Mouse (Mus musculus) embryonic facial prominence, embryonic 14.5 days (tissue): Measurements from ENCODE around the gene Atxn7l2. TPM values are rescaled to one million over a fixed set of nuclear protein-coding genes. Genes with fewer than 3 reads are reported as not detected.
"Not testable (repeated sequence)": the region's sequence is repeated elsewhere in the genome, so short reads cannot be mapped to it uniquely, and the experiment has no call there.

Source experiments
- ATAC-seq: fragments of 200-750 bp; cut with Nextera tagmentation; 2 replicates; pipeline ENCODE4 v1.8.0; 2017; ENCODE audit warnings: low read depth, moderate number of reproducible peaks, moderate TSS enrichment
- DNase-seq: peaks from one replicate; pipeline ENCODE4 v3.0.0-alpha.2; 2015; ENCODE audit warnings: low spot score
- H3K27ac ChIP-seq: fragments of 300-500 bp; sonication (generic); replicated peaks from 2 replicates; pipeline ENCODE4 v1.5.1; 2014; ENCODE audit warnings: low read depth, mild to moderate bottlenecking, low read length, moderate library complexity
- H3K27me3 ChIP-seq: fragments of 300-500 bp; sonication (generic); replicated peaks from 2 replicates; pipeline ENCODE4 v1.6.1; 2014; ENCODE audit warnings: low read length; ENCODE audit not compliant: control insufficient read depth, insufficient read depth
- H3K36me3 ChIP-seq: fragments of 300-500 bp; sonication (generic); 2 replicates; pipeline ENCODE4 v1.6.1; 2014; ENCODE audit warnings: low read length, mixed read lengths; ENCODE audit not compliant: control insufficient read depth, insufficient read depth
- H3K4me1 ChIP-seq: fragments of 300-500 bp; sonication (generic); 2 replicates; pipeline ENCODE4 v1.6.1; 2014; ENCODE audit warnings: antibody characterized with exemption, low read length; ENCODE audit not compliant: control insufficient read depth, insufficient read depth
- H3K4me2 ChIP-seq: fragments of 300-500 bp; sonication (generic); 2 replicates; pipeline ENCODE4 v1.6.1; 2014; ENCODE audit warnings: low read depth, mild to moderate bottlenecking, low read length, moderate library complexity, mixed read lengths
- H3K4me3 ChIP-seq: fragments of 300-500 bp; sonication (generic); 2 replicates; pipeline ENCODE4 v1.5.1; 2014; ENCODE audit warnings: low read depth, mild to moderate bottlenecking, low read length
- H3K9ac ChIP-seq: fragments of 300-500 bp; sonication (generic); 2 replicates; pipeline ENCODE4 v1.6.1; 2014; ENCODE audit warnings: low read depth, mild to moderate bottlenecking, low read length, moderate library complexity, mixed read lengths
- H3K9me3 ChIP-seq: fragments of 300-500 bp; sonication (generic); 2 replicates; pipeline ENCODE4 v1.6.1; 2016; ENCODE audit warnings: low read length; ENCODE audit not compliant: control insufficient read depth
- WGBS: fragments of 180-500 bp; shearing (Covaris S2); extraction: QIAGEN DNeasy Blood & Tissue Kit; methylation state at CpG from one replicate; pipeline ENCODE4 v1.1.7; 2014; 5-methylcytosine and 5-hydroxymethylcytosine counted together
- polyA plus RNA-seq: library from polyadenylated mRNA; unstranded; fragments of >200 nt; fragmentation: Nextera tagmentation; extraction: Ambion mirVana; gene quantifications from 2 replicates; pipeline ENCODE4 v1.2.1, GENCODE M21; 2014

The Atxn7l2 gene
- polyA plus RNA-seq = 15.6 and 20.2 TPM in 2 replicates

DNA sequence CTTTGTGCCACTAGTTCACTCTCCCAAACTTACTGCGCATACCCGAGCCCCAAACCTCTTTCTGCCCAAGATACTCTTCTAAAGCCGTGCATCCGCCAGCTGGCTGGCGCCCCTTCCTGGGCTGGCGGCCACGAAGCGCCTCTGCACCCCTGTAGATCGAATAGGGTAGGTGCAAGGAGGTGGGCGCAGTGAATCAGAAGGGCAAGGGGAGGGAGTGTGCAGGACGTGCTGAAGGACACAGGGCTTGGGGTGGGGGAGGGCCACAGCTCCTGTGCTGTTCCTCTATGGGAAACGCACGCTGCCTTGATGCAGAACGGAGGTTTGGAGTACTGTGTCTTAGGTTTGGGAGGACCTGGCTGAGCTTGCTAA lies at the start of gene Atxn7l2:
Atxn7l2 (minus strand) TSS at position 164 of the 369 bp plus-strand sequence.
- 0% methylated on average over 13 of the region's 14 CpGs for WGBS
- peak within 1 kb of the TSS; percentile 83 for H3K9ac ChIP-seq
- peaks cover 17% of the 10 kb centered on the region for H3K36me3 ChIP-seq
- ATAC-seq (peak; percentile 83), DNase-seq (peak; percentile 75)
- no peaks in the 10 kb centered on the region for H3K9me3 ChIP-seq
- peak within 1 kb of the TSS; percentile 93 for H3K27ac ChIP-seq
- H3K4me1 ChIP-seq = peaks cover 23% of the 10 kb centered on the region
- peak within 1 kb of the TSS; percentile 55 for H3K4me3 ChIP-seq
- H3K27me3 ChIP-seq = no peaks in the 10 kb centered on the region; the same call in 1 of the 2 replicates
- H3K4me2 ChIP-seq = peak within 1 kb of the TSS; percentile 90

DNA sequence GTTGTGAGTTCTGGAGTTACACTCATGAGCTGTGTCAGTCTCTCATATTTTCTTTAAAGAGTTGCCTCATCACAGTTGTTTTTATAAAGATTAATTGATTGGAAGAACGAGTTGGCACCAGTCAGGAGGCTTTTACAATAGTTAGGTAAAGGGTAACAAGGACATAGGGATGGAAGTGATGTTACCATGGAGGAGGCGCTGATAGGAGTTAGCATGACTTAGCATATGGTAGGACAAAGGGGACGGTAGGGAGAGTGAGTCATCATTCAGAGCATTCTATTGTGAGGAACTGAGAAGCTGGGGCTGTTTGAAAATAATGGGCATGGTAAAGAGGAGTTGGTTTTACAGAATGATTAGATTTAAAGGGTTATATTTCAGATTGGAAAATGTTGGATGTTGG lies 48.6 kb upstream of the Atxn7l2 start:
- DNase-seq = no peak
- Histone ChIP-seq H3K4me1 (peaks cover 10% of the 10 kb centered on the region), H3K4me3 (no peak overlapping the region), H3K27ac (no peak overlapping the region), H3K9ac (no peak overlapping the region), H3K27me3 (no peaks in the 10 kb centered on the region), H3K9me3 (no peaks in the 10 kb centered on the region), H3K36me3 (peaks cover 21% of the 10 kb centered on the region), H3K4me2 (no peak overlapping the region)
- 78% methylated on average over 3 of the region's 3 CpGs for WGBS
- no peak for ATAC-seq

DNA sequence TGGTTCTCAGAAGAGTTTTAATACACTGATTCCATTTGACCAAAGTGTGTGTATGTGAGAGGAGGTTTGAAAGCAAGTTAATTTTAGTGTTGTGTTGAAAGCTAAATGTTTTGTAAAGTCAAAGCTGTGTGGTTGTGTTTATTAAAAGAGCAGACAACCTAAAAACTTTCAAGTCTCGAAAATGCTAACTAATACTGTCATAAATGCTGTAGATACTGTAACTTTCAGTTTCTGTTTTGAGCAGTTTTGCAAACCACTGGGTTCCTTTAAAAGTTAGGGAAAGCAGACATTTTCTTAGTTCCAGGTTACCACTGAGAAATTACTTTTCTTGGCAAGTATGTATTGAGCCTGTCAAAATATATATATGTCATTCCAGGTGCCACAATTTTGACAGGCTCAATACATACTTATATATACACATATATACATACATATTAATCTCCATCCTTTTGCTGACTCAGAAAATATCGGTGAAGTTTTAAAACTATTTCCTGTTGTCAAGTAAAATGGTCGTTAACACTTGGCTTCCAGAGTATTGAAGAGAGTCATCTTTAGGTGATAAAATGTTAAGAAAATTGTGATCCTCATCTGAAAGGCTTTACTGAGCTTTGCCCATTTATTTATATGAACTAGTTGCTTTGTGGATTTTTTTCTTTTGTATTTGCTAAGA lies 47.2 kb upstream of the Atxn7l2 start:
- Histone ChIP-seq H3K4me1 (peaks cover 10% of the 10 kb centered on the region), H3K27ac (no peak overlapping the region), H3K36me3 (peaks cover 11% of the 10 kb centered on the region), H3K9ac (peak overlapping the region; percentile 95), H3K27me3 (no peaks in the 10 kb centered on the region), H3K4me3 (peak overlapping the region; percentile 98), H3K9me3 (no peaks in the 10 kb centered on the region), H3K4me2 (peak overlapping the region; percentile 88)
- ATAC-seq (no peak), DNase-seq (no peak)
- 72% methylated on average over 3 of the region's 3 CpGs for WGBS

DNA sequence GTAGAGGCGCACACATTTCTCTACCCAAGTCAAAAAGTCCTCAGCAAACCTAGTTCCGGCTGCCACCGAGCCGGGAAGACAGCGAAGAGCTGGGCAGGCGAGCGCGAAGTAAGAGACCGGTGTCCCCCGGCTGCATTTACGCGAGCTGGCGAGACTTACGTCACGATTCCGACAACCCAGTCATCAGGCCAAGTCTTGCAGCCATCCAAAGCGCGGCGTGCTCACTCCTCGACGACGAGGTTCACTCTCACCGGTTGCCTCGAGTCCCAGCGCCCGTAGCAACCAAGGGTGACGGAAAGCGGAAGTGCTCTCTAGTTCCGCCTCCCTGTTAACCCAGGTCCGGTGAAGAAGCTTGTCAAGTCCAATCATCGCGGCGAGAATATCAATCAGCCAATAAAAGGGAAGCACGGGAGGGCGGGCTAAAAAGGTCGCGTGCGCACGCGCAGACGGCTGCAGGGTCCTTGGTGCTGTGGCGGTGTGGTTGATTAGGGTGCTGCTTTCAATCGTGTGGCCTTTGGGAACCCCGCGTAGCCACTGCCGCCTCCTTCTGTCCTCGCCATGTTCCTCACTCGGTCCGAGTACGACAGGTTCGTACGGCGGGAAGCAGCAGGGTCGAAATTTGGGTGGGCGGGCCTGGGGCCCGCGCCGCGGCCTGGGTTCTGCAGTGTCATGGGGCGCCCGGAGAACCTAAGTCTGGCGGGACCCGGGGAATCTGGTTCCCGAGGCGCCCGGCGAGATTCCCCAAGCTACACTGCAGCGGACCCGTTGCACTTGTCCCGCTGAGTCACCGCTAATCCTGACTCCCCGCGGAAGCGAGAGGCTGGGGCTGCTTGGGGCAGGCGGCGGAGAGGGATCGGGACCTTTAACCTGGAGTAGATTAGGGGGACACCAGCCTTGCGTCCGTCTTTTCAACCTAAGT lies 46.2 kb upstream of the Atxn7l2 start, which contains the start of gene Psma5:
Psma5 (plus strand) TSS at position 208 of the 919 bp plus-strand sequence.
- peak within 1 kb of the TSS; percentile 98 for H3K4me3 ChIP-seq
- no peaks in the 10 kb centered on the region for H3K9me3 ChIP-seq
- no peaks in the 10 kb centered on the region for H3K27me3 ChIP-seq
- peaks cover 4% of the 10 kb centered on the region for H3K36me3 ChIP-seq
- WGBS = under 1% methylated on average over 67 of the region's 79 CpGs
- ATAC-seq = peak; percentile 100
- peak within 1 kb of the TSS; percentile 44; the same call in 1 of the 2 replicates for H3K27ac ChIP-seq
- H3K4me2 ChIP-seq = peak within 1 kb of the TSS; percentile 88
- peaks cover 10% of the 10 kb centered on the region for H3K4me1 ChIP-seq
- peak within 1 kb of the TSS; percentile 95 for H3K9ac ChIP-seq
- peak; percentile 99 for DNase-seq

DNA sequence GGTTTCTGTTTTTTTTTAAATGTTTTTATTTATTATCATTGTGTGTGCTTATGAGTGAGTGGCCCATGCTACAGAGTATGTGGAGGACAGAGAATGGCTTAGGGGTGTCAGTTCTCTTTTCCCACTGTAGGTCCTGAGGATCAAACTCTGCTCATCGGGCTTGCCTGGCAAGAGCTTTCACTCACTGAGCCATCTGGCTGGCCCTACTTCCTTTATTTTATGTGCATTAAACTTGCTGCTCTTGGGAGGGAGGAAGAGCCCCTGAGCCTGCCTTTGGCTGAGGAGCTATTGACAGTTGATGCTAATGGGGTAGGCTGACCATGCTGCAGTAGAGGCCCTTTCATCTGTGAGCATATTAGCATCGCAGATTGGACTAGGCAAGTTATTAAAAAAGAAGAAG lies 36.1 kb upstream of the Atxn7l2 start:
- no peaks in the 10 kb centered on the region for H3K36me3 ChIP-seq
- H3K27ac ChIP-seq = no peak overlapping the region
- H3K4me2 ChIP-seq = no peak overlapping the region
- H3K4me3 ChIP-seq = no peak overlapping the region
- WGBS = 88% methylated on average over 2 of the region's 2 CpGs
- DNase-seq (no peak), ATAC-seq (no peak)
- H3K9me3 ChIP-seq = no peaks in the 10 kb centered on the region
- H3K27me3 ChIP-seq = no peaks in the 10 kb centered on the region
- H3K9ac ChIP-seq = no peak overlapping the region
- no peaks in the 10 kb centered on the region for H3K4me1 ChIP-seq

DNA sequence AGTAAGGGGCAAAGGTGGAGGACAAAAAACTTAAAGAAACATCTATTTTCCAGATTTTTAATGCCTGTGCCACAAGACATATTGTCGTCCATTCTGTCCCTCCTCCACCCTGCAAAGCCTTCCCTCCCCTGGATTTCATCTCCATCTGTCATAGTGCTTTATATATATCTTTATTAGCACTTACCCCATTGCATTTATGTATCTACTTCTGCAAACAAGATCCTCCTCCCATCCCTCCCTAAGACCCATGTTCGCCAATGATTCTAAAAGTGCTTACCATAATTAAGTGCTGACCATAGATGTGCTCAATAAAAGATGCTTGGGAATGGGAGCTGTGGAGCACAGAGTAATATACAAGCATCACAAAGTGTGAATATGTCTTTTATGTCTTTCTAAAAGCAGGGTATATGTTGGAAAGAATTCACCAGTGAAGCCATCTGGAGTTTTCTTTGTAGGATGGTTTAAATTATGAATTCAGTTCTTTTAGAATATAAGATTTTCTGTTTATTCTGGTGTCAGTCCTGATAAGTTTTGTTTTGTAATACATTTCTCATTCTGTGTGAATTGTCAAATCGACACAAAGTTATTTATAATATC lies 30.6 kb upstream of the Atxn7l2 start:
- WGBS = 92% methylated on average over 3 of the region's 3 CpGs
- Histone ChIP-seq H3K27me3 (no peaks in the 10 kb centered on the region), H3K27ac (no peak overlapping the region), H3K4me2 (no peak overlapping the region), H3K4me3 (no peak overlapping the region), H3K9me3 (no peaks in the 10 kb centered on the region), H3K4me1 (no peaks in the 10 kb centered on the region), H3K36me3 (no peaks in the 10 kb centered on the region), H3K9ac (no peak overlapping the region)
- ATAC-seq (no peak), DNase-seq (no peak)

DNA sequence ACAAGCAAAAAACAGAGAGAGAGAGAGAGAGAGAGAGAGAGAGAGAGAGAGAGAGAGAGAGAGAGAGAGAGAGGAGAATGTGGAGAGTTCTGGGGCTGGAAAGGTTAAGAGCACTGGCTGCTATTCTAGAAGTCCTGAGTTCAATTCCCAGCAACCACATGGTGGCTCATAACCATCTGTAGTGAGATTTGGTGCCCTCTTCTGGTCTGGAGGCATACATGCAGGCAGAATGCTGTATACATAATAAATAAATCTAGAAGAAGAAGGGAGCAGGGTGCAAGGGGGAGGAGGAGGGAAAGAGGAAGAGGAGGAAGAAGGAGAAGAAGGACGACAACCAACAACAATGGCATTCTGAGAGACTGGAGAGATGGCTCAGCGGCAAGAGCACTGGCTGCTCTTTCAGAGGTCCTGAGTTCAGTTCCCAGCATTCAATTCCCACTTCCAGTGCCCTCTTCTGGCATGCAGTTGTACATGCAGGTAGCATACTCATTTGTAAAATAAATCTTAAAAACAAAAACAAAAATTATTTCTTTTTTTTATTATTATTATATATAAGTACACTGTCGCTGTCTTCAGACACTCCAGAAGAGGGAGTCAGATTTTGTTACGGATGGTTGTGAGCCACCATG lies 26.9 kb upstream of the Atxn7l2 start:
- H3K4me1 ChIP-seq, H3K27ac ChIP-seq, H3K36me3 ChIP-seq, H3K9ac ChIP-seq, H3K4me3 ChIP-seq, ATAC-seq, H3K9me3 ChIP-seq, DNase-seq, H3K27me3 ChIP-seq, H3K4me2 ChIP-seq: not testable (repeated sequence)
- WGBS = 91% methylated on average over 4 of the region's 4 CpGs

DNA sequence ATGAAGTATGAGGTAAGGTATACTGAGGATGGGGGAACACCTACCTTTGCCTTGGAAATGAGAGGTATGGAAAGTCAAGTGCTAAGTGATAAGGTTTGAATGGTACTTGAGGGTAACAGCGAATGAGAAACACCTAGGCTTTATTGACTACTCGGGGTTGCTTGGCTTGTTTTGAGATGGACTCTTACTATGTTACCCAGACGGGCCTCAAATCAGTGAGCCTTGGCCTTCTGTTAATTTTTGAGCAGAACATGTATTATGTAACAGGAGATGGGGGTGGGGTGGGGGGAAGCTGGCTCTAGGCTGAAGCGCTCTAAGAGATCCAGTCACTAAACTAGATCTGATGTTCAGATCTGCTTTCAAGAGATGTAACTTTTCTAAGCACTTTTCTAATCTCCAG lies 20.9 kb upstream of the Atxn7l2 start:
- H3K36me3 ChIP-seq = no peaks in the 10 kb centered on the region
- 0 out of 2 replicates have a peak, but pooled peaks cover under 1% of the 10 kb centered on the region for H3K4me1 ChIP-seq
- no peak overlapping the region for H3K9ac ChIP-seq
- no peak overlapping the region for H3K27ac ChIP-seq
- 75% methylated on average over 4 of the region's 4 CpGs for WGBS
- no peak for ATAC-seq
- H3K27me3 ChIP-seq = peaks cover 16% of the 10 kb centered on the region
- no peak for DNase-seq
- H3K4me2 ChIP-seq = no peak overlapping the region
- no peak overlapping the region for H3K4me3 ChIP-seq
- H3K9me3 ChIP-seq = no peaks in the 10 kb centered on the region
